Mouse (Mus musculus) thymus, adult 2 months (tissue): ENCODE measurements around the gene Gm10553.
"Not testable (repeated sequence)": the region's sequence is repeated elsewhere in the genome, so short reads cannot be mapped to it uniquely, and the experiment has no call there.

Experiments used
- CTCF ChIP-seq: fragments of 200-500 bp; IDR thresholded peaks from 2 replicates; pipeline ENCODE4 v1.5.1; 2012; ENCODE audit warnings: mild to moderate bottlenecking, control low read depth, low read length, moderate library complexity, borderline replicate concordance; ENCODE audit not compliant: control insufficient read depth, poor library complexity, insufficient read depth; ENCODE audit errors: extremely low read depth
- POLR2A ChIP-seq: fragments of 200-500 bp; IDR thresholded peaks from 2 replicates; pipeline ENCODE4 v1.6.1; 2012; ENCODE audit warnings: mild to moderate bottlenecking, low read length, control low read depth, moderate library complexity; ENCODE audit not compliant: control insufficient read depth, poor library complexity, insufficient read depth; ENCODE audit errors: extremely low read depth

GRCm38 (mm10) chr1:85114078-85114477, 14.1 kb downstream of the Gm10553 start:
- not testable (repeated sequence) for TF ChIP-seq CTCF, POLR2A
